Mouse (Mus musculus) lung, postnatal 4 days (tissue): Measurements from ENCODE around the gene Grin2d.

Experiments
- DNase-seq, 2 experiments: peaks; one replicate each; pipeline ENCODE4 v3.0.0; 2021

Gene Grin2d

DNA sequence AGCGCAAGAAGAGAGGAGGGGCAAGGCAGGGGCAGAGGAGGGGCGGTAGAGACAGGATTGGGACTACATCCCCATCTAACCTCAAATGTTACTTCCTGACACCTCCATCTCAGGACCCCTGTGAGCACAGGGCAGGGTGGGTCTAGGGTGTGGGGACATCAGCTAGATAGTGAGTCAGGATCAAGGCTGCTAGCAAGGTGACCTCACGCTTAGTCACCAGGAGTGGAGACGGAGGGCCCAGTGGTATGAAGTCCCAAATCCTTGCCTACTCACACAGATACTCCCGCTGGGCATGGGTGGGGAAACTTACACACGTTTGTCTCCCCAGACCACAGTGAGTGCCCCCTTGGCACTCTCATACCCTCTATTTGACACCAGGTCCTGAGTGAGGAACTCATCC lies 75.6 kb downstream of the Grin2d start:
- no peak for DNase-seq

- peak; percentile 90 to 94 for DNase-seq
Measured at GRCm38 (mm10) chr7:45801348-45801747, 76.8 kb downstream of the Grin2d start.

DNA sequence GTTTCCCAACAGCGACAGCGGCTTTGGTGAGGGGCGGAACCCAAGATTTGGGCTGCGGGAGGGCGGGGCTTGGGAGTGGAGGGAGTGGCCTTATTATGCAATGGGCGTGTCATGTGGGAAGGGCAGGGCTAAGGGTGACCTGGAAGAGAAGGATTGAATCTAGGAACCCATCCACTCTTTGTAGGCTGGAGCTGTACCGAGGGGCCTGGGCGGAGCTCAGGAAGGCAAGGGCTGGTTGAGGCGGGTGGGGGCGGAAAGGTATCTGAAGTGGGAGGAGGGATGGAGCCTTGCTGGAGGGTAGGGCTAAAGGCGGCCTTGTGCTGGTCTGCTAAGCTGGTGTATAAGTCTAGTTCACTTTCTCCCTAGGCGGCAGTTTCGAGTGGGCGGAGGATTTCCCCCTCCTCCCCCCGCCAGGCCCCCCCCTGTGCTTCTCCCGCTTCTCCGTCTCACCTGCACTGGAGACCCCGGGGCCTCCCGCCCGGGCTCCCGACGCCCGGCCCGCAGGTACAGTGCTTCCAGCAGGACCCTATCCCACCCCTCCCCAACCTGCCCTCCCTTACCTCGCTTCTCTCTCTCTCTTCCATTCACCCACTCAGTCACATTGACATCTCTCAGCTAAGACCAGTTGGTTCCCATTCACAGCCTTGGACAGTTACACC lies 77.5 kb downstream of the Grin2d start:
- DNase-seq: peak; percentile 69 to 79

GRCm38 (mm10) chr7:45800001-45800400 lies 78.2 kb downstream of the Grin2d start:
- DNase-seq: no peak

- DNase-seq: no peak
Measured at GRCm38 (mm10) chr7:45798931-45799330, 79.2 kb downstream of the Grin2d start.

DNA sequence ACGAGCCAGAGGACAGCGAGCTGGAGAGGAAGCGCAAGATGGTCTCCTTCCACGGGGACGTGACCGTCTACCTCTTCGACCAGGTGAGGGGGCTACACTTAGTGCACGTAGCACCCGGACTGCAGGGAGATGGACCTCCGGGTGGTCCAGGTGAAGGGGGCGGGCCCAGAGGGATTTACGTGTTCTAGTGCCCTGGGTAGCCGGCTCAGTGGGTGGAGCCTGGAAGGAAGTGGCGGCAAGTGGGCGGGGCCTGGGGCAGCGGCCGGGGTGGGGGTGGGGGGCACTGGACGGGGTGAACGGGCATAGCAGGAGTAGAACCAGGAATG lies 79.7 kb downstream of the Grin2d start:
- DNase-seq: peak; percentile 47 to 51

GRCm38 (mm10) chr7:45797661-45798510 lies 80.3 kb downstream of the Grin2d start:
- DNase-seq: peak in 1 of 2 experiments; percentile 28

DNA sequence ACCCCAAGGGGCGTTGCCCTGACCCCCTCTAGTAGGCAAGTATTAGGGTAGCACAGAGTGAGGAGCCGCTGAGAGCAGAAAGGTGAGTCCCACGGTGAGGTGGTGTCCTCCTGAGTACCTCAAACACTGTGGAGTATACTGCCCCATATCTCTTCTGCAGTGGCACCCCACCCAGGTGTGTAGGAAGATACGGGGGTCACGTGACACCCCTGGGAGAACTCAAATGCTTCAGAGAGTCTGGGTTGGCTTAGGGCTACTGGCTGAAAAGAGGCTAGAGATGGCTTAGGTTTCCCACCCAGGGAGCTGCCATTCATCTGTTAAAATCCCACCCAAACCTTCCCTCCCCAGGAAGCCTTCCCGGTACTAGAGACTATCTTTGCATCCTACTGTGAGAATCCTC lies 81.2 kb downstream of the Grin2d start:
- no peak for DNase-seq

GRCm38 (mm10) chr7:45794971-45795370 lies 83.2 kb downstream of the Grin2d start:
- DNase-seq: no peak

GRCm38 (mm10) chr7:45793969-45794585 lies 84.1 kb downstream of the Grin2d start:
- no peak for DNase-seq

- DNase-seq: no peak
Measured at GRCm38 (mm10) chr7:45793240-45793639, 84.9 kb downstream of the Grin2d start.

GRCm38 (mm10) chr7:45791756-45792490 lies 86.3 kb downstream of the Grin2d start:
- no peak for DNase-seq

GRCm38 (mm10) chr7:45790721-45791120 lies 87.5 kb downstream of the Grin2d start:
- DNase-seq: peak in 1 of 2 experiments; percentile 63

GRCm38 (mm10) chr7:45787642-45788041 lies 90.5 kb downstream of the Grin2d start:
- no peak for DNase-seq

DNA sequence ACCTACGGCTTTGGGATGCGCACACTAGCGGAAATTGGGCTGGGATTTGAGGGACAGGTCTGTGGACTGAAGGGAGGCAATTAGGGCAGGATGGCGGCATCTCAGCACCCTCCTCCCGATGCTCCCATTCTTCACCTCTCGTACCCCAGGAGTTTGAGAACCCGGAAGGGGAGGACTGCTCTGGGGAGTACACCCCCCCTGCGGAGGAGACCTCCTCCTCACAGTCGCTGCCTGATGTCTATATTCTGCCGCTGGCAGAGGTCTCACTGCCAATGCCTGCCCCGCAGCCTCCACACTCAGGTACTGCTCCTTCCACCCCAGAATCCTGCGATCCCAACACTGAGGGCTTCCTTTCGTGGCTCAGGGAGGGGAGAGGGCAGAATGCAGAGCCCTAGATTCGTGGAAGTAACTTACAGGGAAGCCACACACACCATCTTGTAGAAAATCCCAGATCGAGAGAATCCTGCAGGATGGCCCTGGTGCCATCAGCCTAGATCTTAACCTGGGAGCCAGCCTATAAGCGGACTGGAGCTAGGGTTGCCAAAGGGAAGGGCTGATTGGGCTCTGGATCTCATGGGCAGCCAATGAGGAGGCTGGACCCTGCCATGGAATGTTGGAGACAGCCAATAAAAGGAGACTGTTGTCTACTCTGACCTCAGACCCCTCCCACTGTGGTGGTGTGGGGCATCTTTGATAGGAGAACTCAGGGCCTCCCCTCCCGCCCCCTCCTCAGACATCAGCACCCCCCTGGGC lies 91.3 kb downstream of the Grin2d start:
- no peak for DNase-seq

DNA sequence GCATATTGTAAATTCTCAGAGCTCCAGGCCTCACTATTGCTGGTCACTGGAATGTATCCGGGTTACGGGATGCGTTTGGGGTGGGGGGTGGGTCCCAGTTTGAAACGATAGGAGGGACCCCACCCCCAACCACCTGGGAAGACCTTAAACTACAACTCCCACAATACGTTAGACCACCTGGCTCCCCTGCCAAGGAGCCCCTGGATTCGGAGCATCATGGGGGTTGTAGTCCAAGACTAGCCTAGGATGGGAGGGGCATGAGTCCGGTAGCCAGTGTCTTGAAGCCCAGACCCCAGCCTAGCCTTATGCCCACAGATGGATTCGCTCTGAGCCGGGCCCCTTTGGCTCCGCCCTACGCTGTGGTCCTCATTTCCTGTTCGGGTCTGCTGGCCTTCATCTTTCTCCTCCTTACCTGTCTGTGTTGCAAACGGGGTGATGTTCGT lies 92.0 kb downstream of the Grin2d start:
- DNase-seq: no peak

GRCm38 (mm10) chr7:45785388-45786135 lies 92.6 kb downstream of the Grin2d start:
- DNase-seq: no peak

GRCm38 (mm10) chr7:45784524-45785372 lies 93.4 kb downstream of the Grin2d start, which contains the start of gene Sult2b1:
Gene Sult2b1 (minus strand): TSS chr7:45784669.
- DNase-seq: no peak

GRCm38 (mm10) chr7:45783511-45784091 lies 94.6 kb downstream of the Grin2d start, which contains the start of gene Lmtk3:
Gene Lmtk3 (plus strand): TSS chr7:45783738.
- DNase-seq: peak; percentile 74 to 76

DNA sequence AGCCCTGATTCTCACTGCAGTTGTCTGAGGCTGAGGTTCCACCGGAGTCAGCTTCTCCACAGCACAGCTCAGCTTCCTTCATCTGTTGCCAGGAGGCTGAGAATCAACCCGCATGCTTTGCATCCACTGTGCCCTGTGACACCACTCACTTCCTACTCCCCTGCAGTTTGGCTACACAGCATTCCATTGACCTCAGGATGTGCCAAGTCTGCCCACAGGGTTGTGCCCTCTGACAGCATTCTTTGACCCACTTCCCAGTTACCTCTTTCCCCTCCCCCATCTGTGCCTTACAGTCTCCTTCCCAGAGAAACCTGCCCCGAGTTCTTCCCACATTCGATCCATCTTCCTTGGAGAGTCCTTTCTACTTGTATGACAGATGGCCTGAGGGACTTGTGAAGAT lies 95.9 kb downstream of the Grin2d start:
- DNase-seq: no peak
